Mouse (Mus musculus): ENCODE data around the gene Foxl1. TPM values are rescaled to one million over a fixed set of nuclear protein-coding genes. Genes with fewer than 3 reads are reported as not detected.

Gene Foxl1
- 0.52 and 0.64 TPM in 2 replicates for polyA plus RNA-seq (2015; fragmentation: Nextera tagmentation; extraction: Ambion mirVana)

DNA sequence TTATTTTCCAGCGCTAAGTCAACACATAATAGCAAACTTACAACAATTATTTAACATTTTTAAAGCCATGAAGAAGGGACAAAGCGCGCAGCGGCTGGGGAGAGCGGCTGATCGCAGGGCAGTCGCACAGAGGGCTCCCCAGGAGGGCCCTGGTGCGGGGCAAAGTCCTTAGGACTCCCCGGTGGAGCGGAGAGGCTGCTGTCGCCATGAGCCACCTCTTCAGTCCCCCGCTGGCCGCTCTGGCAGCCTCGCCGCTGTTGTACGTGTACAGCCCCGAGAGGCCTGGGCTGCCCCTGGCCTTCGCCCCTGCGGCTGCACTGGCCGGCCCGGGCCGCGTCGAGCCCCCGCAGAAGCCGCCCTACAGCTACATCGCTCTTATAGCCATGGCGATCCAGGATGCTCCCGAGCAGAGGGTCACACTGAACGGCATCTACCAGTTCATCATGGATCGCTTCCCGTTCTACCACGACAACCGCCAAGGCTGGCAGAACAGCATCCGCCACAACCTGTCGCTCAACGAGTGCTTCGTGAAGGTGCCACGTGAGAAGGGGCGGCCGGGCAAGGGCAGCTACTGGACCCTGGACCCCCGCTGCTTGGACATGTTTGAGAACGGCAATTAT lies at the start of gene Foxl1:
Gene Foxl1 (plus strand): TSS at position 185 of the 620 bp plus-strand sequence.
- Histone ChIP-seq H3K36me3 (no peaks in the 10 kb centered on the region), H3K4me3 (peak within 1 kb of the TSS; percentile 47), H3K9ac (peak within 1 kb of the TSS; percentile 72), H3K9me3 (no peaks in the 10 kb centered on the region), H3K4me1 (peaks cover 48% of the 10 kb centered on the region), H3K27ac (replicated peaks) (no peak within 1 kb of the TSS), H3K4me2 (peak within 1 kb of the TSS; percentile 67), H3K27me3 (replicated peaks) (peaks cover 83% of the 10 kb centered on the region)
- WGBS: 5% methylated on average over 43 of the region's 43 CpGs
- no peak for ATAC-seq (ENCODE audit: extremely low read depth, insufficient number of reproducible peaks, low FRiP score, low TSS enrichment)

DNA sequence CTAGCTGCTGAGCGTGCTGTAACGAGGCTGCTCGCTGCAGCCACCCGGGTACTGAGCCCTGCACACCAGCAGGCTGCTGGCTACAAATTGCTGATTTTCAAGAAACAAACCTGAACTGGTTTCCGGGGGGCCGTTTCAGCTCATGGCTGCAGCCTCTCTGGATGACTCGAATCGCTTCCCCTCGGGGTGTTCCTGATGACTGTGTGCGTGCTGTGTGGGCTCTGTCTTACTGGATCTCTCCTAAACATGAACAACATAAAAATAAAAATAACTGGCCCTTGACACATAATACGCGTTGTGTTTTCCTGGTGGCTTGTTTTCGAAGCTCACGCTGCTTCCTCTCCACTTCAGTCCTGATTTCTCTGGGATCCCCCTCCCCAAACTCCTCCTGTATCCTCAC lies 49.0 kb upstream of the Foxl1 start:
- Histone ChIP-seq H3K27ac (replicated peaks) (no peak overlapping the region), H3K27me3 (replicated peaks) (peaks cover 99% of the 10 kb centered on the region), H3K4me2 (no peak overlapping the region), H3K9me3 (no peaks in the 10 kb centered on the region), H3K36me3 (no peaks in the 10 kb centered on the region), H3K4me3 (no peak overlapping the region), H3K9ac (no peak overlapping the region), H3K4me1 (peaks cover 19% of the 10 kb centered on the region)
- no peak for ATAC-seq (ENCODE audit: extremely low read depth, insufficient number of reproducible peaks, low FRiP score, low TSS enrichment)
- WGBS: 6% methylated on average over 14 of the region's 14 CpGs

GRCm38 (mm10) chr8:121079201-121079600 lies 48.5 kb upstream of the Foxl1 start:
- Histone ChIP-seq H3K9me3 (no peaks in the 10 kb centered on the region), H3K4me2 (no peak overlapping the region), H3K9ac (no peak overlapping the region), H3K4me1 (peaks cover 20% of the 10 kb centered on the region), H3K27me3 (replicated peaks) (peaks cover 99% of the 10 kb centered on the region), H3K27ac (replicated peaks) (no peak overlapping the region), H3K4me3 (no peak overlapping the region), H3K36me3 (no peaks in the 10 kb centered on the region)
- ATAC-seq (ENCODE audit: extremely low read depth, insufficient number of reproducible peaks, low FRiP score, low TSS enrichment): no peak
- WGBS: 4% methylated on average over 7 of the region's 7 CpGs

DNA sequence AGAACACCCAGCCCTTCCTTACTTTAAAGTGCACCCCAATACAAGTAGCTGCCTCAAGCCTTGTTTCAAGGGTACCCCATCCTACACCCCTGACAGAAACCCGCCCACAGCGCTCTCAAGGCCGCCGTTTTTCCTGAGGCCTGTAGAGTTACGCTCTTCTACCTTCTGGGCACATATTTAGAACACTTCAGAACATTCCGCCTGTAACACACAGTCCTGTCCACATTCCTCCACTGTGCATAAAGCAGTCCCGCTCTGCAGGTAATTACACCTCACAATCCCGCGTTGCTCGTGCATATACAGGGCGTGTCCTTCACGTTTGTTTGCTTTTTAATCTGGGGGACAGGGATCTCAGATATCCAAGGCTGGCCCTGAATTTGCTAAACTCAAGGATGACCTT lies 47.8 kb upstream of the Foxl1 start:
- H3K4me3 ChIP-seq: no peak overlapping the region
- H3K4me2 ChIP-seq: peak overlapping the region; percentile 85
- H3K9ac ChIP-seq: no peak overlapping the region

GRCm38 (mm10) chr8:121080361-121081090 lies 47.2 kb upstream of the Foxl1 start:
- Histone ChIP-seq H3K9me3 (no peaks in the 10 kb centered on the region), H3K36me3 (no peaks in the 10 kb centered on the region), H3K27me3 (replicated peaks) (peaks cover 99% of the 10 kb centered on the region), H3K9ac (peak overlapping the region; percentile 59), H3K4me2 (peak overlapping the region; percentile 85), H3K4me1 (peaks cover 29% of the 10 kb centered on the region), H3K27ac (replicated peaks) (no peak overlapping the region), H3K4me3 (peak overlapping the region; percentile 24)
- ATAC-seq (ENCODE audit: extremely low read depth, insufficient number of reproducible peaks, low FRiP score, low TSS enrichment): no peak
- WGBS: under 1% methylated on average over 49 of the region's 49 CpGs

More for the DNA sequence above, 47.8 kb upstream of the Foxl1 start:
- no peak for ATAC-seq (ENCODE audit: extremely low read depth, insufficient number of reproducible peaks, low FRiP score, low TSS enrichment)
- H3K27me3 ChIP-seq (replicated peaks): peaks cover 99% of the 10 kb centered on the region
- H3K9me3 ChIP-seq: no peaks in the 10 kb centered on the region
- no peaks in the 10 kb centered on the region for H3K36me3 ChIP-seq
- H3K27ac ChIP-seq (replicated peaks): no peak overlapping the region
- H3K4me1 ChIP-seq: peaks cover 28% of the 10 kb centered on the region
- 5% methylated on average over 12 of the region's 12 CpGs for WGBS

GRCm38 (mm10) chr8:121081398-121081797 lies 46.3 kb upstream of the Foxl1 start:
- peak overlapping the region; percentile 85; the same call in 1 of the 2 replicates for H3K4me2 ChIP-seq
- H3K9me3 ChIP-seq: no peaks in the 10 kb centered on the region
- no peak overlapping the region for H3K27ac ChIP-seq (replicated peaks)
- peaks cover 29% of the 10 kb centered on the region for H3K4me1 ChIP-seq
- H3K27me3 ChIP-seq (replicated peaks): peaks cover 99% of the 10 kb centered on the region
- H3K9ac ChIP-seq: no peak overlapping the region
- 7% methylated on average over 7 of the region's 7 CpGs for WGBS
- no peaks in the 10 kb centered on the region for H3K36me3 ChIP-seq
- ATAC-seq (ENCODE audit: extremely low read depth, insufficient number of reproducible peaks, low FRiP score, low TSS enrichment): no peak
- H3K4me3 ChIP-seq: peak overlapping the region; percentile 69; the same call in 1 of the 2 replicates

GRCm38 (mm10) chr8:121082218-121083092 lies 45.3 kb upstream of the Foxl1 start:
- peak overlapping the region; percentile 53 for H3K27ac ChIP-seq (replicated peaks)
- H3K4me3 ChIP-seq: peak overlapping the region; percentile 69
- H3K27me3 ChIP-seq (replicated peaks): peaks cover 99% of the 10 kb centered on the region
- WGBS: 2% methylated on average over 57 of the region's 57 CpGs
- peaks cover 29% of the 10 kb centered on the region for H3K4me1 ChIP-seq
- no peaks in the 10 kb centered on the region for H3K9me3 ChIP-seq
- H3K36me3 ChIP-seq: no peaks in the 10 kb centered on the region
- peak overlapping the region; percentile 85 for H3K4me2 ChIP-seq
- ATAC-seq (ENCODE audit: extremely low read depth, insufficient number of reproducible peaks, low FRiP score, low TSS enrichment): no peak
- H3K9ac ChIP-seq: peak overlapping the region; percentile 75

DNA sequence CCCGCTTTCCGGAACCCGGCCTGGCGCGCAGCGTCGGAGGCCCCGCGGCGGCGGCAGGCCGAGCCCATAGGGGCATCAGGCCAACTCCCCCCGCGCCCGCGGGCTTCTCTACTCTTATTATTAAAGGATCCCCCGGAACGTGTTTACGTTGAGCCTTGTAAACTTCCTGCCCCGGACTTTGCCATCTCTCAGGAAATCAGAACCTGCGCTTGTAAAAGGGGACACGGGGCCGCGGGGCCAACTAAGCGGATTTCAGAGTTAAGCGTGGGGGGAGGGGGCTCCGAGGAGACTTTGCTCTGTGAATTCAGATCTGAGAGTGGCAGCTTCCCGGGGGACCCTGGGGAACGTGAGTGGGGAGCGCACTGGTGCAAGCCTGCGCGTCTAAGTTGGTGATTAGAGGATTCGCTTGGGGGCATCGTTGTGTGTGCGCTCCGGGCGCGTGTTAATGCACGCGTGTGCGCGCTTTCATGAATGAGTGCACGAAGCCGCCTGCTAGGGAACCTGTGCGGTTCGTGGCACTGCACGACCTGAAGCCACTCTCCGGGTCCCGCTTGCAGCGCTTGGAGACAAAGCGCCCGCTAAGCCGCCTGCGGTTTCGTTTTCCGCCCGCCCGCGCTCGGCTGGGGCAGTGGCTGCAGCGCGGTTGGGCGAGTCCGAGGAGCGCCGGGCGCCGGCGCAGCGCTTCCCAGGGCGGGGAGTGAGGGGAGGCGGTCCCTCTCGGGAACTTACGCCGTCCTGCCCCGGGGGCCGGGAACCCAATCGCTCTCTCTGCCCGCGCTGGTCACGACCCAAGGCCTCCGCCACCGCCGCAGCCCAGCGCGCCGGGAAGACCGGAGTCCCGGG lies 44.4 kb upstream of the Foxl1 start:
- ATAC-seq (ENCODE audit: extremely low read depth, insufficient number of reproducible peaks, low FRiP score, low TSS enrichment): 0 out of 2 replicates have a peak, but pooled peaks have one; percentile 17
- Histone ChIP-seq H3K4me3 (peak overlapping the region; percentile 69), H3K27ac (replicated peaks) (peak overlapping the region; percentile 59), H3K4me1 (peaks cover 29% of the 10 kb centered on the region), H3K9ac (peak overlapping the region; percentile 75), H3K27me3 (replicated peaks) (peaks cover 100% of the 10 kb centered on the region), H3K36me3 (no peaks in the 10 kb centered on the region), H3K9me3 (no peaks in the 10 kb centered on the region), H3K4me2 (peak overlapping the region; percentile 85)
- under 1% methylated on average over 89 of the region's 89 CpGs for WGBS

GRCm38 (mm10) chr8:121083936-121084209 lies 43.9 kb upstream of the Foxl1 start:
- Histone ChIP-seq H3K4me1 (peaks cover 29% of the 10 kb centered on the region), H3K9me3 (no peaks in the 10 kb centered on the region), H3K27ac (replicated peaks) (peak overlapping the region; percentile 59; the same call in 1 of the 2 replicates), H3K4me2 (peak overlapping the region; percentile 85), H3K4me3 (peak overlapping the region; percentile 69), H3K27me3 (replicated peaks) (peaks cover 100% of the 10 kb centered on the region), H3K9ac (peak overlapping the region; percentile 75), H3K36me3 (no peaks in the 10 kb centered on the region)
- ATAC-seq (ENCODE audit: extremely low read depth, insufficient number of reproducible peaks, low FRiP score, low TSS enrichment): no peak
- 0% methylated on average over 11 of the region's 27 CpGs for WGBS

GRCm38 (mm10) chr8:121084210-121084951 lies 43.4 kb upstream of the Foxl1 start, which contains the start of gene Foxf1:
Gene Foxf1, plus strand, starts transcription at chr8:121084386.
- Histone ChIP-seq H3K9ac (peak within 1 kb of the TSS; percentile 75), H3K27me3 (replicated peaks) (peaks cover 100% of the 10 kb centered on the region), H3K4me1 (peaks cover 33% of the 10 kb centered on the region), H3K4me2 (peak within 1 kb of the TSS; percentile 85), H3K27ac (replicated peaks) (peak within 1 kb of the TSS; percentile 59), H3K36me3 (no peaks in the 10 kb centered on the region), H3K4me3 (peak within 1 kb of the TSS; percentile 69), H3K9me3 (no peaks in the 10 kb centered on the region)
- WGBS: under 1% methylated on average over 64 of the region's 83 CpGs
- ATAC-seq (ENCODE audit: extremely low read depth, insufficient number of reproducible peaks, low FRiP score, low TSS enrichment): no peak

All from heart, embryonic 13.5 days (tissue).